Mouse (Mus musculus): ENCODE measurements around the gene Lgr4.
"Not testable (repeated sequence)": the region's sequence is repeated elsewhere in the genome, so short reads cannot be mapped to it uniquely, and the experiment has no call there.

The Lgr4 gene

DNA sequence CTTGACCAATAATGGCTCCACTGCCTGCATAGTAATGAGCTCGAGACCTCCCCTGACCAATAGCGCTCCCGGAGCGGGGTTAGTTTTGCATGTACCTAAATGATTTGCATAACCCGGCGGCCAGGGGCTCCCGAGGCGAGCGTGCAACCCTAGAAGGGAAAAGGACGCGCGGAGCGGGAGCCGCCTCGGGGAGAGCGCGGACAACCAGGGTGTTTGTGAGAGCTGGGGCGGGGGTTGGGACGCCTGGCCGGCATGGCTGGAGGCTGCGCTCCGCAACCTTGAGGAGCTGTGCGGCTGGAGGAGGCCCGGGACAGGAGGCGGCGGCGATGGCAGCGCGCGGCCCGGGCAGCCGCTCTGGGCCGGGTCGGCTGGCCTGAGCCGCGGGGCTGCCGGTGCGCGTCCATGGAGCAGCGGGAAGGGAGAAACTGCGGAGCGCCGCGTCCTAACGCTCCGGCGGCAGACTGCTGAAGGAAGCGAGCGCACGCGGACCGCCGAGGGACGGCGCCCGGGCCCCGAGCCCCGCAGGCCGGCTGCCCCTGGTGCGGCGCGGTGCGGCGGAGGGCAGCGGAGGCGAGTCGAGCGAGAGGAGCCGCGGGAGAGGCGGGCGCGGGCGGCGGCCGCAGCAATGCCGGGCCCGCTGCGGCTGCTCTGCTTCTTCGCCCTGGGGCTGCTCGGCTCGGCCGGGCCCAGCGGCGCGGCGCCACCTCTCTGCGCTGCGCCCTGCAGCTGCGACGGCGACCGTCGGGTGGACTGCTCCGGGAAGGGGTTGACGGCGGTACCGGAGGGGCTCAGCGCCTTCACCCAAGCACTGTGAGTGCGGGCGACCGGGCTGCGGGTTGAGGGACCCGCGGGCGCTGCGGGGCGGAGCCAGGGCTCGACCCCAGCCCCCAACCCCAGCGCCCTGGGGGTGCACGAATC lies at the start of gene Lgr4:
Lgr4 (plus strand) TSS at position 152 of the 918 bp plus-strand sequence.
- peak; percentile 96 for DNase-seq

DNA sequence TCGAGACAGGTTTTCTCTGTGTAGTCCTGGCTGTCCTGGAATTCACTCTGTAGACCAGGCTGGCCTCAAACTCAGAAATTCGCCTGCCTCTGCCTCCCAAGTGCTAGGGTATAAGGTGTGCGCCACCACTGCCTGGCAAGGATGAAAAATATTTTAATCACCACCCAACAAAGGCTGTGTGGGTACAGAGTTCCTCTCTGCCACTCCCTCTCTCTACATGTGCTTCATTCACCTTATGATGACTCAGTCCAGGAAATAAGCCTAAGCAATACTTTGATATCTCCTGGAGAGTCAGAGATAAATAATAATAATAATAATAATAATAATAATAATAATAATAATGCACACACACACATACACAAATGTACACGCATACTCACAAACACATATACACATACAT lies 38.0 kb upstream of the Lgr4 start:
- not testable (repeated sequence) for DNase-seq

DNA sequence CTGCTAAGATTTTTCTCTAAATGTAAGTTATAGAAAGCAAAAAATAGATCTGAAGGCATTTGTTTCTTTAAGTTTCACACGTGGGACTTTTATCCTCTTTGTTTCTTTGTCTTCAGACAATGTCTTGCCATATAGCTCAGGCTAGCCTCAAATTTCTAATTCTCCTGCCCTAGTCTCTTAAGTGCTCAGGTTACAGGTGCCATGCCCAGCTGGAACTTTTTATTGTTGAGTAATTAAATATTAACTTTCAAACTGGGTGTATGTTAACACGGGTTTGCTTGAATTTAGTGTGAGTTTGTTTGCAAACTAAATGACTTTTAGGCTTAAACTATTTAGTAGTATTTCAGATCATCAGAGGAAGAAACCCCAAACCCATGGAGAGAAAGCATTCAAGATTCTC lies 36.3 kb upstream of the Lgr4 start:
- DNase-seq: no peak

DNA sequence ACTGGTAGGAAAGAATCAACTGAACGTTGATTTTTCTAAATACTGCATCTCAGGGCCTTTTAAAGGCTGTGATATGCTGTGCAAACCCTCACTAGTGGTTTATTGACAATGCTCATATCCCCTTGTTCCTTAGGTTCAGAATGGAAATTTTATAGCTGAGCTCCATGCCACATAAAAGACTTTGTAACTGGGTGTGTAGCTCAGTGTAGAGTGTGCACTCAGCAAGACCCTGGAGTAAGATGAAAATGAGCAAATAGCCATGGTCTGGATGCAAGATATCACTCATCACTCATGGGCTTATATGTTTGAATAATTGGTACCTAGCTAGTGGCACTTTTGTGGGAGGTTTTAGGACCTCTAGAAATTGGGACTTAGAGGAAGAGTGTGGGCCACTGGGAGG lies 35.8 kb upstream of the Lgr4 start:
- no peak for DNase-seq

DNA sequence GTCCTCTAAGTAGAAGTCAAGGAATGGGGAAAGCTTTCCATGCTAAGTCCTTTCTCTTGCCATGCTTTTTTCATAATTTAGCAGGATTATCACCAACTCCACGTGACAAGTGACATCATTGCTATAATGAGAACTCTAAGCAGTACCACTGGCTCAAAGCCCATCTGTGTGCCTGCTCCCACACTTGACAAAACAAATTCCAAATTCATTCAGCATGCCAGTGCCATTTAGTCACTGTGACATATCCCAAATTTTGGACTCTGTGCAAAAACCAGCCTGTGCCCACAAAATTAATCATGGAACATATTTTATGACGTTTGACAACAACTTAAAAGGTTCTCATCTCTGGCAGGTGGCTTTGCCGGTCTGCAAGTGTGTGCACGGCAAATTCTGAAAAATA lies 33.3 kb upstream of the Lgr4 start:
- DNase-seq: peak; percentile 39

- peak; percentile 84 for DNase-seq
Measured at GRCm38 (mm10) chr2:109884507-109884906, 32.9 kb upstream of the Lgr4 start.

DNA sequence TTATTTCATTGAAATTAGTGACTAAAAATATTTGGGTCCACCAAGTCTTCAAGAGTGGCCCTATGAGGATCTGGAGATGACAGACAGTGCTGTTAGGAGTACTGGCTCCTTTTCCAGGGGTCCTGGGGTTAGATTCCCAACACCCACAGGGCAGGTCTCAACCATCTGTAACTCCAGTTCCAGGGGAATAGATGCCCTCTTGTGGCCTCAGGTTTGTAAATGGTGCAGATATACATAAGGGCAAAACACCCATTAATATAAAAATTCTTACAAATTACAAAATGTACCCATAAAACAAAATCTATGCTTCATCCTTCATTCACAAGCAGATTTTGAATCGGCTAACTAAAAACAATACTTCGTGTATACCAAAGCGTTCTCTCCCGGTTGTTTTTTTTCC lies 27.4 kb upstream of the Lgr4 start:
- DNase-seq: no peak

DNA sequence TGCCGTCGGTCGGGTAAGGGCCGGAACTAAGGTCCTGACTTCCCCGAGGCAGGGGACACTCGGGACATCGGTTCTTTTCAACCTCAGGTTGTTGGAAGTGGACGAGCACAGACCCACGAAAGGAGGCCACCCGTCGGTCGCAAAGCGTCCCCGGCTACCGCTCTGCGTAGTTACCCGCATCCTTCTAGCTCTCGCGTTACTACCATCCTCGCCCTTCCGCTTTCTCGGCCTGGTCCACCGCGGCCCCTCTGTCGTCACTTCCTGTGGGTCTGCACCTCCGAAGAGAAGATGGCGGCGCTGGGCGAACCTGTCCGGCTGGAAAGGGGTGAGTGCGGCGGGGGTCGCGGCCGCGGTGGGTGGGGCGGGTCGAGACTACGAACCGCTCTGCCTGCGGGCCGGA lies 26.9 kb upstream of the Lgr4 start, which contains the start of gene Lin7c:
Lin7c (plus strand) TSS at position 257 of the 400 bp plus-strand sequence.
- peak; percentile 94 for DNase-seq

GRCm38 (mm10) chr2:109891031-109891430 lies 26.4 kb upstream of the Lgr4 start:
- DNase-seq: no peak

DNA sequence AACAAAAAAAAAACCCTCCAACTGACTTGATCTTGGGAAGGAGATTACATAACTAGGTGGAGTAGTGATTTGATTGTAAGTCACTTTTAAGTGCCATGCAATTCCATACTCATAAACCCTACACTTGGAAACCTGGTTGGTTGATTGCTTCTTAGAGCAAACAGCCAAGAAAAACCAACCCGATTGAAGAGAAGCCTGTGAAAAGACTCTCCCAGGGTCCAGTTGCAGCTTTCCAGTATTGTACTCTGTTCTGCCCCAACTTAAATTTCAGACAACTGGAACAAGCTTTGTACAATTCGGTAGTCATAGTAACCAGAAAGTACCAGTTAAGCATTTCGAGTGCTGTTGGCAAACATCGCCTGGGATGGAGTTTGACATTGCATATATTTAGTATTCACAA lies 26.0 kb upstream of the Lgr4 start:
- DNase-seq: no peak

- DNase-seq: no peak
Measured at GRCm38 (mm10) chr2:109896311-109896710, 21.1 kb upstream of the Lgr4 start.

DNA sequence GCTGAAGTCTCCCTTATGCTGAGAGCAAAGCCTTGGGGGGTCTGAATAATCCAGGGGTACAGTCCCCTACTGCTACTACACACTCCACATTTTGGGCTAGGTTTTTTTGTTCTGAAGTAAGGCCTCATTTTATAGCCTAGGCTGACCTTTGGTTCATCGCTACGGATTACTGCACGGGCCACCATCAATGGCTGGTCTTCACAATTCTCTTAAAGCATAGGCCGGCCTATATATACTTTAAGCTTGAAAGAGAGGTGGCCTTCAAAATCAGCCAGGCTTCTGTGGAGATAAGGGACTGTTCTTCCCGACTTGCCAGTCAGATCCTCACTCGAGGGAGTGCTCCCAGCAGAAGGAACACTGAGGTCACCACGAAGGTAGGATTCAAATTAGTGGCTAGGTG lies 14.6 kb upstream of the Lgr4 start:
- no peak for DNase-seq

DNA sequence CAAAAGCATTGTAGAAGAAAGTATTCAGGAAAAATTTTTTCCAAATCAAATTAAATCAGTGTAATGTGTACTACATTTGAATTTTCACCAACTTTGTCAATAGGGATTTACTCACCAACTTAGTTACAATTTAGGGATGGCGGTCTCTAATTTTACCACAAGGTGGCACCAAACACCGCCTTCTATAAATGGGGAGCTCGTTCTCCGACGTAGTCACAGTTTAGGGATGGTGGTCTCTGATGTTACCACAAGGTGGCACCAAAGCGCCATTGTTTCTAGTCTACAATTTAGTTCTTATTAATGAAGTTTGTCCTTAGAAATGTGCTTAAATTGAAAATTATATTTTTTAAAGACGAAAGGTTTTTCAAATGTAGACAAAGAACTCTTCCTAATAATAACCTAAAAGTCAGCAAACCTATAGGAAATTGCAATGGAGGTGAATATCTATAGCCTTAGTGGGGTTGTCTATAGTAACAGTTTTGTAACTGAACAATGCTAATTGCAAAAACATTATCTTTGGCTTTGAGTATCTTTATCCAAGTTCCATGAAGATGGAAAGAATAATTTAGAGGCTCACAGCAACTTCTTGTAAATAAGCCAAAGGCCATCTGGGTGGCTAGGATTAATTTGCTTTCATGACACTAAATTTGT lies 13.2 kb upstream of the Lgr4 start:
- DNase-seq: peak; percentile 82

DNA sequence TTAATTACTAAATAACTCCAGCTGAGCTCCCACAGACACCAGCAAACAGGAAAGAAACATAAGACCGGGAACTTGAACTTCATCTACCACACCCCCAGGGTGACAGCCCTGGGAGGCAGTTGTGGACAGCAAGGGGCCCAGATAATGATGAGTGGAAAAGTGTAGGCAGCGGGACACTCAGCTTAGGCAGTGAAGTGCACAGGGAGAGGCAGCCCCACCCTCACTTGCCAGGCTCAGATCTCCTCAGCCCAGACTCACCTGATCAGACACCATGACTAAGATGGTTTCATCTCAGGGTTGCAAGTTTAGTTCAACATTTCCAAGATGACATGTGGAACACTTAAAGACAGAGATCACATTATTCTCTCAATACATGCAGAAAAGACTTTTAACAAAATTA lies 8.3 kb upstream of the Lgr4 start:
- DNase-seq: no peak

GRCm38 (mm10) chr2:109912216-109912615 lies 5.2 kb upstream of the Lgr4 start:
- DNase-seq: no peak

GRCm38 (mm10) chr2:109912766-109913165 lies 4.7 kb upstream of the Lgr4 start:
- no peak for DNase-seq

DNA sequence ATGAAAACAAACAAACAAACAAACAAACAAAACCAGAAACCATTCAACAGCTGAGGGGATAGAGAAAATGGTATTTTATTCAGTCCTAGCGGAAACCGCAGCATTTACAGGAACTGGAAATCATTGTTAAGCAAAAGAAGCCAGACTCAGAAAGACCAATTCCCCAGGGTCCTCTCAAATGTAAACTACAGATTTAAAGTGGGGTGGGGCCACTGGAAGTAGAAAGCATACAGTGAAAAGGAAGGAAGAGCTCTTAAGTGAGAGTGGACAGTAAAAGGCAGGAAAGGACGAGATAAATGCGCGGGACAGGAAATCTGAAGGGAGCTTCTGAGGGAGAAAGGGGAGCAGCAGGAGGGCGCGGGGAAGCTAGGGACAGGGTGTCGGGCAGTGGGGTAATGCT lies 4.2 kb upstream of the Lgr4 start:
- no peak for DNase-seq

- no peak for DNase-seq
Measured at GRCm38 (mm10) chr2:109914601-109915000, 2.8 kb upstream of the Lgr4 start.

GRCm38 (mm10) chr2:109916782-109917495 lies 508 bp upstream of the Lgr4 start:
- DNase-seq: peak; percentile 40

DNA sequence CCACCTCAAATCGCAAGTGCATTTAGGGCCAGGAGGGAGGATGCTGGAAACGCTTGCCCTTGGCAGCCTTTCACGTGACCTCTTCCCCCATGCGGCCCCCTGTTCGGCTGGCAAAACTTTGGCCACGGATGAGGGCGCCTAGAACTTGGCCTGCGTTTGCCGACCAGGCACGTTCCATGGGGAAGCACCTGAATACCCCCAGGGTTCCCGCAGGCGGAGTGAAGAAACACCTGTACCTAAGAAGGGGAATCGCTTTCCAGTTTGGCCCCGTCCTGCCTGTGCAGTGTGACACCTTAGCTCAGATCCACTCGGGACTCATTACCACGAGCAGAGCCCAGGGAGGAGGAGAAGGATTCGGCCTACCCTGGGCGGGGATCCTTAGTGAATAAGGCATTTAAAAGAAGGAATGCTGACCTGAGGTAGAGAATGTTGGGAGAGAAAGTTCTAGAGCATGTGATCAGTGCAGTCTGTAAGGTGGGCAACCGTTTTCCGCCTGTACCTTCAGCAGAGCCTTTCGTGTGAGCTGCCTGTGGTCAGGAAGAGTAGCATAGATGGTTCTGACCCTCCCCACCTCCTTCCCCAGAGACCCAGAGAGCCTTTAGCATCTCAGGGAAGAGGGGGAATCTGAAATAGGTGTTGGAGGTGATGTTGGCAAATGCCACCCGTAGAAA lies 1.3 kb downstream of the Lgr4 start:
- peak; percentile 54 for DNase-seq

- no peak for DNase-seq
Measured at GRCm38 (mm10) chr2:109920471-109920870, 3.0 kb downstream of the Lgr4 start.

GRCm38 (mm10) chr2:109921298-109922035 lies 4.0 kb downstream of the Lgr4 start:
- DNase-seq: no peak

Measured in cerebellum, adult 11-12 months (tissue).